Mouse (Mus musculus): ENCODE results near the gene Spata20. TPM values are rescaled to one million over a fixed set of nuclear protein-coding genes. Genes with fewer than 3 reads are reported as not detected.

Spata20 gene
- polyA plus RNA-seq, 1 experiment from 2014 or later = 0.54 TPM

- H3K27ac ChIP-seq (replicated peaks; ENCODE audit: low read depth, low read length) = no peak overlapping the region
- H3K9ac ChIP-seq (replicated peaks; ENCODE audit: low read length) = no peak overlapping the region
- no peak overlapping the region for H3K4me2 ChIP-seq (ENCODE audit: low read length)
- no peak overlapping the region for H3K4me3 ChIP-seq (replicated peaks; ENCODE audit: low read depth, low read length)
- no peak for ATAC-seq (ENCODE audit: low FRiP score, low TSS enrichment)
- no peaks in the 10 kb centered on the region for H3K9me3 ChIP-seq (ENCODE audit: control insufficient read depth, low read length)
- WGBS = 92% methylated on average over 11 of the region's 11 CpGs
- H3K4me1 ChIP-seq (ENCODE audit: control insufficient read depth, insufficient read depth, low read length) = 0 out of 2 replicates have a peak, but pooled peaks cover 5% of the 10 kb centered on the region
- H3K27me3 ChIP-seq (ENCODE audit: control insufficient read depth, insufficient read depth, low read length) = peaks cover 11% of the 10 kb centered on the region; the same call in 1 of the 2 replicates
- no peaks in the 10 kb centered on the region for H3K36me3 ChIP-seq (ENCODE audit: control insufficient read depth, insufficient read depth, low read length)
- DNase-seq = no peak
Observed at GRCm38 (mm10) chr11:94488767-94489533, 3.0 kb upstream of the Spata20 start.

- no peak for ATAC-seq (ENCODE audit: low FRiP score, low TSS enrichment)
- no peak overlapping the region for H3K27ac ChIP-seq (replicated peaks; ENCODE audit: low read depth, low read length)
- H3K36me3 ChIP-seq (ENCODE audit: control insufficient read depth, insufficient read depth, low read length) = no peaks in the 10 kb centered on the region
- 77% methylated on average over 5 of the region's 5 CpGs for whole genome bisulfite sequencing
- no peak for DNase-seq
- no peak overlapping the region for H3K4me2 ChIP-seq (ENCODE audit: low read length)
- H3K9me3 ChIP-seq (ENCODE audit: control insufficient read depth, low read length) = no peaks in the 10 kb centered on the region
- H3K27me3 ChIP-seq (ENCODE audit: control insufficient read depth, insufficient read depth, low read length) = peaks cover 7% of the 10 kb centered on the region; the same call in 1 of the 2 replicates
- no peak overlapping the region for H3K4me3 ChIP-seq (replicated peaks; ENCODE audit: low read depth, low read length)
- no peak overlapping the region for H3K9ac ChIP-seq (replicated peaks; ENCODE audit: low read length)
- H3K4me1 ChIP-seq (ENCODE audit: control insufficient read depth, insufficient read depth, low read length) = no peaks in the 10 kb centered on the region
Observed at GRCm38 (mm10) chr11:94485223-94485622, 756 bp downstream of the Spata20 start.

DNA sequence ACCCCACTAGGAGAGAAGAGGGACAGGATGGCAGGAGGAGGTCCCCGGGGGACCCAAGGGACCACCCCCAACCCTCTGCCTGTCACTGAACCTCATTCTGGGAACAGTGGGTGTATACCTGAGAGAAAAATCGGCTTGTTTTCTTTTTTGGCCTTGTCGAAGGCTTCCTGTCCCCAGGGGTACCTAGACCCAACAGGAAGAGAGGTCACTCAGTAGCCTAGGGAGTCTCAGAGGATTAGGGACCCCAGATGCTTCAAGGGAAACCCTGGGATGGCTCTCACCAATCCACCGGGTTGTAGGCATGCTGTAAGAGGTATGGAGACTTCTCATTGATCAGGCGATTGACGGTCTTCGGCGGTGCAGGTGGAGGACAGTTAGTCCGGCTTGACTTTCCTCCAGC is 1.3 kb downstream of the Spata20 start:
- H3K4me3 ChIP-seq (replicated peaks; ENCODE audit: low read depth, low read length) = no peak overlapping the region
- WGBS = 89% methylated on average over 9 of the region's 9 CpGs
- no peak for ATAC-seq (ENCODE audit: low FRiP score, low TSS enrichment)
- H3K27me3 ChIP-seq (ENCODE audit: control insufficient read depth, insufficient read depth, low read length) = peaks cover 7% of the 10 kb centered on the region; the same call in 1 of the 2 replicates
- H3K4me2 ChIP-seq (ENCODE audit: low read length) = no peak overlapping the region
- no peak overlapping the region for H3K27ac ChIP-seq (replicated peaks; ENCODE audit: low read depth, low read length)
- no peak overlapping the region for H3K9ac ChIP-seq (replicated peaks; ENCODE audit: low read length)
- no peaks in the 10 kb centered on the region for H3K9me3 ChIP-seq (ENCODE audit: control insufficient read depth, low read length)
- no peak for DNase-seq
- H3K4me1 ChIP-seq (ENCODE audit: control insufficient read depth, insufficient read depth, low read length) = no peaks in the 10 kb centered on the region
- H3K36me3 ChIP-seq (ENCODE audit: control insufficient read depth, insufficient read depth, low read length) = no peaks in the 10 kb centered on the region

DNA sequence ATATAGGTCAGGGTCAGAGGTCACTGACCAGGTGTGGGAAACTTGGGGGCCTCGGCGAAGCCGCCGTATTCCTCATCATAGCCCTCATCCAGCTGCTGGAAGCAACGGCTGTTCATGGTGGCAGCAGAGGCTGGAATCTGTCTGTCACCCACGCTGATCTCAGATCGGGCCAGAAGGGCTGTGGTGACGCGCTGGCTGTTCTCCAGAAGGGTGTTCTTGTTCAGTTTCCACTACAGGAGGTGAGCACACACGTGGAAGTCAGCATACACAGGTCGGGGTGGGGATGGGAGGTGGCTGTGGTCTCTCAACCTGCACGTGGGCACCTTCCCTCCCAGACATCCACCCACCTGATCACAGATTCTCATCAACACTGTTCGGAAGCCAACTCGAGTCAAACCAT is 2.1 kb downstream of the Spata20 start:
- H3K9me3 ChIP-seq (ENCODE audit: control insufficient read depth, low read length) = no peaks in the 10 kb centered on the region
- no peak overlapping the region for H3K4me3 ChIP-seq (replicated peaks; ENCODE audit: low read depth, low read length)
- H3K9ac ChIP-seq (replicated peaks; ENCODE audit: low read length) = no peak overlapping the region
- no peaks in the 10 kb centered on the region for H3K36me3 ChIP-seq (ENCODE audit: control insufficient read depth, insufficient read depth, low read length)
- ATAC-seq (ENCODE audit: low FRiP score, low TSS enrichment) (no peak), DNase-seq (no peak)
- 90% methylated on average over 14 of the region's 14 CpGs for WGBS
- H3K27me3 ChIP-seq (ENCODE audit: control insufficient read depth, insufficient read depth, low read length) = peaks cover 7% of the 10 kb centered on the region; the same call in 1 of the 2 replicates
- no peaks in the 10 kb centered on the region for H3K4me1 ChIP-seq (ENCODE audit: control insufficient read depth, insufficient read depth, low read length)
- H3K4me2 ChIP-seq (ENCODE audit: low read length) = no peak overlapping the region
- H3K27ac ChIP-seq (replicated peaks; ENCODE audit: low read depth, low read length) = no peak overlapping the region

GRCm38 (mm10) chr11:94483436-94483835 is 2.5 kb downstream of the Spata20 start:
- Histone ChIP-seq H3K4me1 (ENCODE audit: control insufficient read depth, insufficient read depth, low read length) (no peaks in the 10 kb centered on the region), H3K9ac (replicated peaks; ENCODE audit: low read length) (no peak overlapping the region), H3K36me3 (ENCODE audit: control insufficient read depth, insufficient read depth, low read length) (no peaks in the 10 kb centered on the region), H3K4me3 (replicated peaks; ENCODE audit: low read depth, low read length) (no peak overlapping the region), H3K4me2 (ENCODE audit: low read length) (no peak overlapping the region), H3K27ac (replicated peaks; ENCODE audit: low read depth, low read length) (no peak overlapping the region), H3K27me3 (ENCODE audit: control insufficient read depth, insufficient read depth, low read length) (peaks cover 10% of the 10 kb centered on the region; the same call in 1 of the 2 replicates), H3K9me3 (ENCODE audit: control insufficient read depth, low read length) (no peaks in the 10 kb centered on the region)
- DNase-seq (no peak), ATAC-seq (ENCODE audit: low FRiP score, low TSS enrichment) (no peak)
- WGBS = 80% methylated on average over 11 of the region's 11 CpGs

GRCm38 (mm10) chr11:94482738-94483137 is 3.2 kb downstream of the Spata20 start:
- ATAC-seq (ENCODE audit: low FRiP score, low TSS enrichment) = no peak
- Histone ChIP-seq H3K4me1 (ENCODE audit: control insufficient read depth, insufficient read depth, low read length) (no peaks in the 10 kb centered on the region), H3K27ac (replicated peaks; ENCODE audit: low read depth, low read length) (no peak overlapping the region), H3K4me3 (replicated peaks; ENCODE audit: low read depth, low read length) (no peak overlapping the region), H3K27me3 (ENCODE audit: control insufficient read depth, insufficient read depth, low read length) (peaks cover 10% of the 10 kb centered on the region; the same call in 1 of the 2 replicates), H3K4me2 (ENCODE audit: low read length) (no peak overlapping the region), H3K9me3 (ENCODE audit: control insufficient read depth, low read length) (no peaks in the 10 kb centered on the region), H3K36me3 (ENCODE audit: control insufficient read depth, insufficient read depth, low read length) (no peaks in the 10 kb centered on the region), H3K9ac (replicated peaks; ENCODE audit: low read length) (no peak overlapping the region)
- 95% methylated on average over 11 of the region's 11 CpGs for WGBS
- DNase-seq = no peak

DNA sequence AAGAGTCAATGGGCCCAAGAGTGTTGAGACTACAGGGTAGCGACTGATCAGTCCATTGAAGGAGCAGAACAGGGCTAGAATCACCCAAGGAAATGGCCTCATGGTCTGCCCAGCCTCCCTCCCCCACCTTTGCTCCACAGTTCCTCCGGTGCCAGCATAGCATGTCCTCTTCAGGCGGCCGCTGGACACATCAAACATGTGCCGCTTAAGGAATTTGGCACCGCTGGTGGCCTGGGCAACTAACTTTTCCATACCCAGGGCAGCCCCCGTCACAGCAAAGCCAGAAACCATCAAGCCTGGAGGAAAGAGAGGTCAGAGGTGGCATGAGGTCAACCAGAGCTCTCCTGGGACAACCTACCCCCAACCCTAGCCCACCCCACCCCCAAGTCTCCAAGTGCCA is 4.0 kb downstream of the Spata20 start:
- Histone ChIP-seq H3K4me2 (ENCODE audit: low read length) (no peak overlapping the region), H3K36me3 (ENCODE audit: control insufficient read depth, insufficient read depth, low read length) (no peaks in the 10 kb centered on the region), H3K27ac (replicated peaks; ENCODE audit: low read depth, low read length) (no peak overlapping the region), H3K4me1 (ENCODE audit: control insufficient read depth, insufficient read depth, low read length) (no peaks in the 10 kb centered on the region), H3K27me3 (ENCODE audit: control insufficient read depth, insufficient read depth, low read length) (peaks cover 11% of the 10 kb centered on the region; the same call in 1 of the 2 replicates), H3K9me3 (ENCODE audit: control insufficient read depth, low read length) (no peaks in the 10 kb centered on the region), H3K9ac (replicated peaks; ENCODE audit: low read length) (no peak overlapping the region), H3K4me3 (replicated peaks; ENCODE audit: low read depth, low read length) (no peak overlapping the region)
- ATAC-seq (ENCODE audit: low FRiP score, low TSS enrichment) = no peak
- DNase-seq = no peak
- 93% methylated on average over 7 of the region's 7 CpGs for whole genome bisulfite sequencing

DNA sequence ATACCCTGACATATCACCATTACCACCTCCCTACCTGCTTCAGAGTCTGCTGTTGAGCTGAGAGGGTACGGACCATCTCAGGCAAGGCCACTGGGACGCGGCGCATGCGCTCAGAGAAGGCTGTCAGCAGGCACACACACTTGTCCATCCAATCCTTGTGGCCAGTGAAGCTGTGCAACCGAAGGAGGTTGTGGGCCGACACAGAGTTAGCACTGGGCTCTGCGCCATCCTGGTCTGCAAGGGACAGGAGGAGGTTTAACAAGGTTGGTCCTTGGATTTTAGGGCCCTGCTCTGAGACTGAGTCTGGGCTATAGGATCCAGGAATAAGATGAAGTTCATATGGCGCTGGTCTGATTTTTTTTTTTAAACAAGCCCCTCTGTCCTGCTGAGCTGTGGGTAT is 5.6 kb downstream of the Spata20 start:
- WGBS = 67% methylated on average over 9 of the region's 9 CpGs
- no peak overlapping the region for H3K4me2 ChIP-seq (ENCODE audit: low read length)
- H3K9ac ChIP-seq (replicated peaks; ENCODE audit: low read length) = no peak overlapping the region
- peaks cover 14% of the 10 kb centered on the region; the same call in 1 of the 2 replicates for H3K27me3 ChIP-seq (ENCODE audit: control insufficient read depth, insufficient read depth, low read length)
- H3K27ac ChIP-seq (replicated peaks; ENCODE audit: low read depth, low read length) = no peak overlapping the region
- ATAC-seq (ENCODE audit: low FRiP score, low TSS enrichment) (no peak), DNase-seq (no peak)
- H3K9me3 ChIP-seq (ENCODE audit: control insufficient read depth, low read length) = no peaks in the 10 kb centered on the region
- H3K4me3 ChIP-seq (replicated peaks; ENCODE audit: low read depth, low read length) = no peak overlapping the region
- H3K4me1 ChIP-seq (ENCODE audit: control insufficient read depth, insufficient read depth, low read length) = peaks cover 6% of the 10 kb centered on the region; the same call in 1 of the 2 replicates
- no peaks in the 10 kb centered on the region for H3K36me3 ChIP-seq (ENCODE audit: control insufficient read depth, insufficient read depth, low read length)

DNA sequence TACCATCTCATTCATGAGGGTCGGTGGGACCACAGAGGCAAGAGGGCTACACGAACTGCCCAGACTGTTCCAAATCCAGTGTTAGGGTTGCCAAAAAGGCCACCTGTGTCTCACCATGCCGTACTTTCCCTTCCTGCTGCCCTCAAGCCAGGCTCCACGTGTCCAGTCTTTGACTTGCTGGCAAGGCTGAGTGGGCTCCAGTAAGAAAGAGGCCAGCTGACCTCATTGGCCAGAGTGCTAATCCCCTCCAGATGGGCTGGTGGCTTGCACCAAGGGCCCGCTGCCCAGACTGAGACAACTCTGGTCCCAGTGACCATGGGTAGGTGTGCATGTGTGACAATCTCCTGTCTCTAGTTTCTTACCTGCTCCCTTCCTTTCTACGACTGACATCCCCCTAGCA is 8.3 kb downstream of the Spata20 start:
- DNase-seq (no peak), ATAC-seq (ENCODE audit: low FRiP score, low TSS enrichment) (no peak)
- no peak overlapping the region for H3K4me2 ChIP-seq (ENCODE audit: low read length)
- no peak overlapping the region for H3K4me3 ChIP-seq (replicated peaks; ENCODE audit: low read depth, low read length)
- no peaks in the 10 kb centered on the region for H3K36me3 ChIP-seq (ENCODE audit: control insufficient read depth, insufficient read depth, low read length)
- H3K27me3 ChIP-seq (ENCODE audit: control insufficient read depth, insufficient read depth, low read length) = peaks cover 21% of the 10 kb centered on the region; the same call in 1 of the 2 replicates
- WGBS = 67% methylated on average over 6 of the region's 6 CpGs
- H3K27ac ChIP-seq (replicated peaks; ENCODE audit: low read depth, low read length) = no peak overlapping the region
- no peaks in the 10 kb centered on the region for H3K9me3 ChIP-seq (ENCODE audit: control insufficient read depth, low read length)
- H3K4me1 ChIP-seq (ENCODE audit: control insufficient read depth, insufficient read depth, low read length) = peaks cover 16% of the 10 kb centered on the region
- H3K9ac ChIP-seq (replicated peaks; ENCODE audit: low read length) = no peak overlapping the region
